Mouse (Mus musculus) stomach, postnatal 0 days (tissue): Measurements from ENCODE around the gene She.

Experiments used
- CTCF ChIP-seq: IDR thresholded peaks from 2 replicates; pipeline ENCODE4 v1.5.1; 2016; ENCODE audit warnings: antibody characterized with exemption, low read depth, mild to moderate bottlenecking, moderate library complexity
- EP300 ChIP-seq: optimal IDR thresholded peaks from 2 replicates; pipeline ENCODE3; 2016; ENCODE audit warnings: antibody characterized with exemption

DNA sequence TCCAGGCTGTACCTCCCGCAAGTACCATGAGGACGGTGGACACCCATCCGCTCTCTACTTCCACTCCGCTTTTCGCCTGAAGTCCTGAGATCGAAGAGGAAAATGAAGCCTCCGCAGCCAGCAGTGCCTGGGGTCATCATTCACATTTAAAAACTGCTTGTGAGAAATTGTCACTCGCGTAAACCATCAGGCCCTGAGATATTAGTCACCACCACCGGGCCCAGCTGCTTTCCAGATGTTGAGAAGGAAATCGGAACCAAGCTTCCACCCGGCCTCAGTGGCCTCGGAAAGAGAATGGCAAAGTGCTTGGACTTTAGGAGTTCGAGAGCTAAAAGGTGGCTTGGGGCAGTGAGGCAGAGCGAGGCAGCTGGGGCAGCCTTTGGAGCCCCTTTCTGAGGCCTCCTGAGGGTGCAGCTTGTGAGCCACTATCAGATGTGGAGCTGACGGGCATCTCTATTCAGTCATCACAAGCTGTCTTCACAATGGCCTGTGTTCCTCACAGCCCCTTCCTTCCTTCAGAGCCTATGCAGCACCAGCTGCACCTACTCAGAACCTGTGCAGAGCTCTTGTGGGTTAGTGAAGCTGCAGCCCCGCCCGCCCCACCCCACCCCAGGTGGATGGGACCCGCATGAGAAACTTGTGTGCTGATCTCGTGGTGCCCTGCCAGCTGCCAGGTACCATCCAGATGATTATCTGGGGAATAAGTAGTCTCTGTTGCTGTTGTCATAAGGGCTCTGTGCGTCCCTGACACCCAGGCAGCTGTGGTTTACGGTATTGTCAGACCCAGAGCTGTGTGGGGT, 39.5 kb downstream of the She start:
- TF ChIP-seq EP300 (no peak), CTCF (no peak)
